31 mouse cellular contexts compared by ENCODE assay signal in genomic region chr11:28213606-28214005, GRCm38 (mm10).
"Had no signal": no experiment of that assay in that cellular context is flagged by ENCODE, and none has a peak within 500 bp of the region (broad histone marks: within the 10 kb centered on the region; RNA-seq: fewer than 3 reads in every experiment).

No protein-coding gene starts in this region.

- H3K4me2 ChIP-seq: limb, embryonic 12.5 days; limb, embryonic 13.5 days; limb, embryonic 15.5 days; liver, embryonic 11.5 days; liver, embryonic 13.5 days; liver, embryonic 15.5 days; lung, embryonic 14.5 days; lung, embryonic 15.5 days; midbrain, embryonic 11.5 days; midbrain, embryonic 12.5 days; midbrain, embryonic 13.5 days; midbrain, embryonic 15.5 days; neural tube, embryonic 12.5 days; neural tube, embryonic 13.5 days had no signal

- DNase-seq: left cerebral cortex, postnatal 4 days; liver; liver, embryonic 13.5 days; liver, postnatal 0 days; lung, adult 18-20 months; lung, adult 2 months; lung, embryonic 14.5 days; lung, postnatal 10 days; lung, postnatal 14 days; lung, postnatal 36 days; midbrain, embryonic 14.5 days had no signal

- H3K27ac ChIP-seq: limb, embryonic 10.5 days; limb, embryonic 12.5 days; limb, embryonic 13.5 days; limb, embryonic 15.5 days; liver, embryonic 13.5 days; liver, embryonic 14.5 days; liver, embryonic 15.5 days; lung, embryonic 15.5 days; macrophage; midbrain, embryonic 10.5 days; midbrain, embryonic 12.5 days; midbrain, embryonic 13.5 days; midbrain, embryonic 15.5 days; neural tube, embryonic 12.5 days; neural tube, embryonic 13.5 days had no signal

- H3K36me3 ChIP-seq: limb, embryonic 10.5 days; limb, embryonic 12.5 days; limb, embryonic 13.5 days; limb, embryonic 15.5 days; liver, embryonic 13.5 days; liver, embryonic 15.5 days; lung, embryonic 15.5 days; midbrain, embryonic 10.5 days; midbrain, embryonic 12.5 days; midbrain, embryonic 13.5 days; midbrain, embryonic 15.5 days; neural tube, embryonic 12.5 days; neural tube, embryonic 13.5 days had no signal

- H3K4me3 ChIP-seq: limb, embryonic 10.5 days; limb, embryonic 12.5 days; limb, embryonic 13.5 days; limb, embryonic 15.5 days; liver, embryonic 13.5 days; liver, embryonic 15.5 days; lung, embryonic 15.5 days; megakaryocyte, embryonic 14.5 days; midbrain, embryonic 10.5 days; midbrain, embryonic 12.5 days; midbrain, embryonic 13.5 days; midbrain, embryonic 15.5 days; myocyte; neural tube, embryonic 12.5 days; neural tube, embryonic 13.5 days had no signal

- H3K4me1 ChIP-seq: limb, embryonic 10.5 days; limb, embryonic 12.5 days; limb, embryonic 13.5 days; limb, embryonic 15.5 days; liver, embryonic 13.5 days; liver, embryonic 15.5 days; lung, embryonic 15.5 days; megakaryocyte, embryonic 14.5 days; midbrain, embryonic 10.5 days; midbrain, embryonic 12.5 days; midbrain, embryonic 13.5 days; midbrain, embryonic 15.5 days; neural tube, embryonic 12.5 days; neural tube, embryonic 13.5 days had no signal

- H3K27me3 ChIP-seq: limb, embryonic 12.5 days; limb, embryonic 13.5 days; limb, embryonic 15.5 days; liver, embryonic 13.5 days; liver, embryonic 15.5 days; lung, embryonic 15.5 days; megakaryocyte, embryonic 14.5 days; midbrain, embryonic 12.5 days; midbrain, embryonic 13.5 days; midbrain, embryonic 15.5 days; neural tube, embryonic 12.5 days; neural tube, embryonic 13.5 days had no signal

- ATAC-seq: liver, postnatal 0 days; lung, postnatal 0 days; midbrain, embryonic 13.5 days; midbrain, embryonic 15.5 days; midbrain, embryonic 16.5 days had no signal

- H3K9ac ChIP-seq: limb, embryonic 12.5 days; limb, embryonic 13.5 days; limb, embryonic 15.5 days; liver, embryonic 13.5 days; liver, embryonic 14.5 days; liver, embryonic 15.5 days; liver, postnatal 0 days; lung, embryonic 14.5 days; lung, embryonic 15.5 days; midbrain, embryonic 12.5 days; midbrain, embryonic 13.5 days; midbrain, embryonic 15.5 days; neural tube, embryonic 12.5 days; neural tube, embryonic 13.5 days had no signal

- H3K9me3 ChIP-seq: limb, embryonic 10.5 days; limb, embryonic 15.5 days; liver, embryonic 13.5 days; lung, embryonic 15.5 days; midbrain, embryonic 12.5 days; midbrain, embryonic 15.5 days; neural tube, embryonic 12.5 days; neural tube, embryonic 13.5 days had no signal
